Mouse (Mus musculus): ENCODE measurements around the gene Nubp1. TPM values are rescaled to one million over a fixed set of nuclear protein-coding genes. Genes with fewer than 3 reads are reported as not detected.
A peak's percentile ranks its signal among the peaks of the same experiment; 100 is the strongest.

The Nubp1 gene
- 56.1 and 59.1 TPM in 2 replicates for polyA plus RNA-seq (2014; fragmentation: Nextera tagmentation; extraction: Ambion mirVana)

GRCm38 (mm10) chr16:10411764-10412746 is at the start of gene Nubp1:
Gene Nubp1 (plus strand): TSS chr16:10411948.
- WGBS = 2% methylated on average over 56 of the region's 56 CpGs
- peaks cover 11% of the 10 kb centered on the region; the same call in 1 of the 2 replicates for H3K36me3 ChIP-seq (ENCODE audit: control insufficient read depth, insufficient read depth, low read length)
- no peaks in the 10 kb centered on the region for H3K9me3 ChIP-seq (ENCODE audit: control insufficient read depth, low read depth, low read length)
- peak within 1 kb of the TSS; percentile 93 for H3K27ac ChIP-seq (ENCODE audit: low read length)
- H3K4me1 ChIP-seq (ENCODE audit: control insufficient read depth, insufficient read depth, low read length) = peaks cover 11% of the 10 kb centered on the region; the same call in 1 of the 2 replicates
- peak within 1 kb of the TSS; percentile 67 for H3K4me3 ChIP-seq (ENCODE audit: low read depth, low read length)
- ATAC-seq (ENCODE audit: insufficient number of reproducible peaks, insufficient read depth, low FRiP score, low read depth) = peak; percentile 96
- peak within 1 kb of the TSS; percentile 71 for H3K9ac ChIP-seq (replicated peaks; ENCODE audit: low read depth, low read length)
- H3K27me3 ChIP-seq (ENCODE audit: control insufficient read depth, insufficient read depth, low read length) = no peaks in the 10 kb centered on the region
- H3K4me2 ChIP-seq (replicated peaks; ENCODE audit: low read depth, low read length) = peak within 1 kb of the TSS; percentile 71

DNA sequence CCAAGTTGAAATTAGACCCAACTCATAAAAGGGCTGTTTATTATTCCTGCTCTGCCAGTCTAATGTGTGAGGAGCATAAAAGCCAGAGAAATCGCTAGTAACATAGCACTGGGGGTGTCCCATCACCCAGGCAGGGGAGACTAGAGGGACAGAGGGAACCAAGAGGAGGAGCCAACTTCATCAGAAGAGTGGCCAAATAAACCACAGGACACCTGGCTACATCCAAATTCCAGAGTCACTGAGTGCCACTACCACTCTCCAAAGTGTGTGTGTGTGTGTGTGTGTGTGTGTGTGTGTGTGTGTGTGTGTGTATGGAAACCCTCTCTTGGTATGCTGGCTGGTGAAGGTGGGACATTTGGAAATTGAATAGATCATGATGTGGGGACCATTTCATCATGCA is 48.7 kb upstream of the Nubp1 start:
- no peak for ATAC-seq (ENCODE audit: insufficient number of reproducible peaks, insufficient read depth, low FRiP score, low read depth)
- Histone ChIP-seq H3K4me1 (ENCODE audit: control insufficient read depth, insufficient read depth, low read length) (peaks cover 7% of the 10 kb centered on the region), H3K27ac (ENCODE audit: low read length) (no peak overlapping the region), H3K4me2 (replicated peaks; ENCODE audit: low read depth, low read length) (no peak overlapping the region), H3K9me3 (ENCODE audit: control insufficient read depth, low read depth, low read length) (no peaks in the 10 kb centered on the region), H3K4me3 (ENCODE audit: low read depth, low read length) (no peak overlapping the region), H3K27me3 (ENCODE audit: control insufficient read depth, insufficient read depth, low read length) (no peaks in the 10 kb centered on the region), H3K9ac (replicated peaks; ENCODE audit: low read depth, low read length) (no peak overlapping the region), H3K36me3 (ENCODE audit: control insufficient read depth, insufficient read depth, low read length) (no peaks in the 10 kb centered on the region)
- 54% methylated on average over 1 of the region's 1 CpGs for WGBS

DNA sequence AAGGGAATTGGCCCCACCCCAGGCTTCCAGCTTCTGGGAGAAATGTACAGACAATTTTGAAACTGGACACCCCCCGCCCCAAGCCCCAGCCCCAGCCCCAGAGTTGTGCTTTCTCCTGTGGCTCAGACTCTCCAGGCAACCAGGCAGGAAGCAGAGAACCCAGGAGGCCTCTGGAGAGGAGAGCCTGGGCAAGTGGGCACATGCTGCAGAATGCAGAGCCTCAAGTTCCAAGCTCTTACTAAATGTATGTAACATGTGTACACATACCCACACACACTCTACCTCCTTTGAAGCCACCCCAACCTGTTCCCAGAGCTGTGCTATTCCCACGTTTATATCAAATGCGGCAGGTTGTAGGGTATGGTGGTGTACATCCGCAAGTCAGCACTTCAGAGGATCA is 46.0 kb upstream of the Nubp1 start:
- H3K4me3 ChIP-seq (ENCODE audit: low read depth, low read length) = no peak overlapping the region
- ATAC-seq (ENCODE audit: insufficient number of reproducible peaks, insufficient read depth, low FRiP score, low read depth) = 0 out of 2 replicates have a peak, but pooled peaks have one; percentile 35
- H3K9me3 ChIP-seq (ENCODE audit: control insufficient read depth, low read depth, low read length) = no peaks in the 10 kb centered on the region
- WGBS = 65% methylated on average over 4 of the region's 4 CpGs
- H3K4me1 ChIP-seq (ENCODE audit: control insufficient read depth, insufficient read depth, low read length) = peaks cover 19% of the 10 kb centered on the region
- no peak overlapping the region for H3K4me2 ChIP-seq (replicated peaks; ENCODE audit: low read depth, low read length)
- H3K27me3 ChIP-seq (ENCODE audit: control insufficient read depth, insufficient read depth, low read length) = no peaks in the 10 kb centered on the region
- no peak overlapping the region for H3K9ac ChIP-seq (replicated peaks; ENCODE audit: low read depth, low read length)
- H3K36me3 ChIP-seq (ENCODE audit: control insufficient read depth, insufficient read depth, low read length) = no peaks in the 10 kb centered on the region
- peak overlapping the region; percentile 12; the same call in 1 of the 2 replicates for H3K27ac ChIP-seq (ENCODE audit: low read length)

DNA sequence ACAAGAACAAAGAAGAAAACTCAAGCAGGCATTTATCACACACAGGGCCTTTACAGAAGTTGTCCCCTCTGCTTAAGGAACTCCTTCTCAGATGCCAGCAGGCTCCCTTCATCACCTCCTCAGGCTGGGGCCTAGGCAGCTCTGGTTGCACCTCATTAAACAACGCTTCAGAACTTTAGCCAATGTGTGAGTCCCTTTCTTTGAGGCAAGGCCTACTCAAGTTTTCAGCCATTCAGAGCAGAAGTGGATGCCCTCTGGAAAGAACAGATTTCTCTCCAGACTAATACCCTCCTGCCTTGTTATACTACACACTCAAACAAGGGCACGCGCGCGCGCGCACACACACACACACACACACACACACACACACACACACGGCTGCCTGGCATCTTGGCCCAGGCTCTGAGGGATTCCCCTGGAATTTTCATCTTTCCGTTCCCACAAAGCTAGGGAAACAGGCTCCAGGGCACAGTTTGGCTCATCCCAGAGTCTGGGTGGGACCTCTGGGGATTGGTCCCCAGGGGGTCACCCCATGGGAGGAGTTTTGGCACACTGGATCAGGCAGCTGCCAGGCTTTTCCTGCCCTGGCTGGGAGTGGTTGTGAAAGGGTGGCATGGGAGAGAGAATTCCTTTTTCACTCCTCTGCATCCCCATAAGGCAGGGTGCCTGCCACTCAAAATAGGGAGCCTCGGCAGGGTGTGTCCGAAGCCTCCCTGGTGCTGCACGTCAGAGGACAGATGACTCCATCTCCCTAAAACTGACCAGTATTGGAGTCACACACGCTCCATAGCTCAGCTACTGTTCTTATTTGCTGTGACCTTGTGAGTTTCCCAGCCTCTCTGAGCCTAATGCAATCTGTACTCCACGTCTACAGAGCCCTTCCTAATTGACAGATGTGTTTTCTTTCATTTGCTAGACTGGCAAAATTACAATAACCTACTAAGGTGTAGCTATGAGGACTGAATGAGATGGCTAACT is 45.2 kb upstream of the Nubp1 start:
- Histone ChIP-seq H3K27ac (ENCODE audit: low read length) (peak overlapping the region; percentile 12; the same call in 1 of the 2 replicates), H3K36me3 (ENCODE audit: control insufficient read depth, insufficient read depth, low read length) (no peaks in the 10 kb centered on the region), H3K9me3 (ENCODE audit: control insufficient read depth, low read depth, low read length) (no peaks in the 10 kb centered on the region), H3K4me3 (ENCODE audit: low read depth, low read length) (no peak overlapping the region), H3K4me2 (replicated peaks; ENCODE audit: low read depth, low read length) (no peak overlapping the region), H3K9ac (replicated peaks; ENCODE audit: low read depth, low read length) (no peak overlapping the region), H3K4me1 (ENCODE audit: control insufficient read depth, insufficient read depth, low read length) (peaks cover 22% of the 10 kb centered on the region), H3K27me3 (ENCODE audit: control insufficient read depth, insufficient read depth, low read length) (no peaks in the 10 kb centered on the region)
- WGBS = 63% methylated on average over 14 of the region's 14 CpGs
- ATAC-seq (ENCODE audit: insufficient number of reproducible peaks, insufficient read depth, low FRiP score, low read depth) = peak; percentile 48; the same call in 1 of the 2 replicates

- peaks cover 32% of the 10 kb centered on the region for H3K4me1 ChIP-seq (ENCODE audit: control insufficient read depth, insufficient read depth, low read length)
- WGBS = 64% methylated on average over 3 of the region's 3 CpGs
- no peaks in the 10 kb centered on the region for H3K27me3 ChIP-seq (ENCODE audit: control insufficient read depth, insufficient read depth, low read length)
- H3K36me3 ChIP-seq (ENCODE audit: control insufficient read depth, insufficient read depth, low read length) = no peaks in the 10 kb centered on the region
- ATAC-seq (ENCODE audit: insufficient number of reproducible peaks, insufficient read depth, low FRiP score, low read depth) = no peak
- no peak overlapping the region for H3K4me3 ChIP-seq (ENCODE audit: low read depth, low read length)
- H3K4me2 ChIP-seq (replicated peaks; ENCODE audit: low read depth, low read length) = no peak overlapping the region
- H3K27ac ChIP-seq (ENCODE audit: low read length) = no peak overlapping the region; the same call in 1 of the 2 replicates
- H3K9me3 ChIP-seq (ENCODE audit: control insufficient read depth, low read depth, low read length) = no peaks in the 10 kb centered on the region
- no peak overlapping the region for H3K9ac ChIP-seq (replicated peaks; ENCODE audit: low read depth, low read length)
Observed at GRCm38 (mm10) chr16:10369468-10369934, 42.2 kb upstream of the Nubp1 start.

- no peaks in the 10 kb centered on the region for H3K27me3 ChIP-seq (ENCODE audit: control insufficient read depth, insufficient read depth, low read length)
- H3K4me1 ChIP-seq (ENCODE audit: control insufficient read depth, insufficient read depth, low read length) = peaks cover 32% of the 10 kb centered on the region
- no peak overlapping the region for H3K9ac ChIP-seq (replicated peaks; ENCODE audit: low read depth, low read length)
- no peak overlapping the region for H3K4me2 ChIP-seq (replicated peaks; ENCODE audit: low read depth, low read length)
- H3K9me3 ChIP-seq (ENCODE audit: control insufficient read depth, low read depth, low read length) = no peaks in the 10 kb centered on the region
- H3K27ac ChIP-seq (ENCODE audit: low read length) = peak overlapping the region; percentile 33; the same call in 1 of the 2 replicates
- H3K4me3 ChIP-seq (ENCODE audit: low read depth, low read length) = no peak overlapping the region
- H3K36me3 ChIP-seq (ENCODE audit: control insufficient read depth, insufficient read depth, low read length) = no peaks in the 10 kb centered on the region
- ATAC-seq (ENCODE audit: insufficient number of reproducible peaks, insufficient read depth, low FRiP score, low read depth) = no peak
- WGBS = 78% methylated on average over 1 of the region's 1 CpGs
Observed at GRCm38 (mm10) chr16:10369996-10370395, 41.8 kb upstream of the Nubp1 start.

DNA sequence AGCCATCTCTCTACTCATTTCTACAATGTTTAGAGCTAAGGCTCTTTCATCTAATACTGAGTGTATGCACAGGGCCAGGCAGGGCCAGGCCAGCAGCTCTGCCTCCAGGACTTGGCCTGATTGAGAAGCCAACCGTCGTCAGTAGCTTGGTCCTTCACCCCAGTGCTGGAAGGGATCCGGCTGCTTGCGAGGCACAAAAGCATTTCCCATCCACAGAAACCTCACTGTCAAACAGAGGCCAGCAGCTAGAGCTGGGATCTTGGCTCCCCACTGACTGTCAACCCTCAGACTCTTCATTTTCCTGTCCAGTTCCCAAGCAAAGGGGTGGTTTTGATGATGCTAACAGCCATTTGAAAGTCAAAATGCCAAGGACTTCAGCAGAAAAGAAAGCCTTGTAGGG is 39.4 kb upstream of the Nubp1 start:
- no peak overlapping the region for H3K9ac ChIP-seq (replicated peaks; ENCODE audit: low read depth, low read length)
- no peak for ATAC-seq (ENCODE audit: insufficient number of reproducible peaks, insufficient read depth, low FRiP score, low read depth)
- no peaks in the 10 kb centered on the region for H3K27me3 ChIP-seq (ENCODE audit: control insufficient read depth, insufficient read depth, low read length)
- H3K4me1 ChIP-seq (ENCODE audit: control insufficient read depth, insufficient read depth, low read length) = peaks cover 26% of the 10 kb centered on the region; the same call in 1 of the 2 replicates
- H3K9me3 ChIP-seq (ENCODE audit: control insufficient read depth, low read depth, low read length) = no peaks in the 10 kb centered on the region
- no peak overlapping the region for H3K4me3 ChIP-seq (ENCODE audit: low read depth, low read length)
- H3K4me2 ChIP-seq (replicated peaks; ENCODE audit: low read depth, low read length) = no peak overlapping the region
- WGBS = 54% methylated on average over 4 of the region's 4 CpGs
- H3K27ac ChIP-seq (ENCODE audit: low read length) = 0 out of 2 replicates have a peak overlapping the region, but pooled peaks have one; percentile 15
- H3K36me3 ChIP-seq (ENCODE audit: control insufficient read depth, insufficient read depth, low read length) = no peaks in the 10 kb centered on the region
